Mouse (Mus musculus) activated CD4-positive, CD25-positive, alpha-beta regulatory T cell, adult 4 months (primary cell): ENCODE measurements around the gene Dbh. TPM values are rescaled to one million over a fixed set of nuclear protein-coding genes. Genes with fewer than 3 reads are reported as not detected.

Source experiments
- ATAC-seq: one replicate; pipeline ENCODE4 v1.8.0; 2017
- polyA plus RNA-seq, 2 experiments: library from polyadenylated mRNA; unstranded; fragments of 100-300 nt; shearing (Covaris generic); gene quantifications; one replicate each; pipeline ENCODE4 v1.2.1; 2017

Gene Dbh
- polyA plus RNA-seq, result not detected

GRCm38 (mm10) chr2:27164796-27165590 lies at the start of gene Dbh:
Gene Dbh, plus strand, starts transcription at chr2:27165233.
- no peak for ATAC-seq

- no peak for ATAC-seq
Measured at GRCm38 (mm10) chr2:27118452-27118851, 46.6 kb upstream of the Dbh start.

GRCm38 (mm10) chr2:27119766-27120165 lies 45.3 kb upstream of the Dbh start:
- no peak for ATAC-seq

- ATAC-seq, result no peak
Measured at GRCm38 (mm10) chr2:27120241-27120641, 44.8 kb upstream of the Dbh start.

GRCm38 (mm10) chr2:27121626-27122355 lies 43.2 kb upstream of the Dbh start:
- peak; percentile 89 for ATAC-seq

- no peak for ATAC-seq
Measured at GRCm38 (mm10) chr2:27122578-27122977, 42.5 kb upstream of the Dbh start.

- no peak for ATAC-seq
Measured at GRCm38 (mm10) chr2:27123121-27123520, 41.9 kb upstream of the Dbh start.

- ATAC-seq, result peak; percentile 43
Measured at GRCm38 (mm10) chr2:27125979-27126378, 39.1 kb upstream of the Dbh start.

- no peak for ATAC-seq
Measured at GRCm38 (mm10) chr2:27126496-27126895, 38.5 kb upstream of the Dbh start.

- ATAC-seq, result no peak
Measured at GRCm38 (mm10) chr2:27128990-27129389, 36.0 kb upstream of the Dbh start.

- no peak for ATAC-seq
Measured at GRCm38 (mm10) chr2:27135935-27136334, 29.1 kb upstream of the Dbh start.

- ATAC-seq, result no peak
Measured at GRCm38 (mm10) chr2:27136336-27136735, 28.7 kb upstream of the Dbh start.

GRCm38 (mm10) chr2:27136789-27137188 lies 28.2 kb upstream of the Dbh start:
- ATAC-seq, result no peak

GRCm38 (mm10) chr2:27138356-27138755 lies 26.7 kb upstream of the Dbh start:
- no peak for ATAC-seq

GRCm38 (mm10) chr2:27141950-27142693 lies 22.9 kb upstream of the Dbh start, which contains the start of gene Fam163b:
Gene Fam163b, minus strand, starts transcription at chr2:27142491.
- no peak for ATAC-seq

- no peak for ATAC-seq
Measured at GRCm38 (mm10) chr2:27144957-27145356, 20.1 kb upstream of the Dbh start.

- ATAC-seq, result no peak
Measured at GRCm38 (mm10) chr2:27146840-27147239, 18.2 kb upstream of the Dbh start.

- ATAC-seq, result no peak
Measured at GRCm38 (mm10) chr2:27149457-27149856, 15.6 kb upstream of the Dbh start.

GRCm38 (mm10) chr2:27154466-27155185 lies 10.4 kb upstream of the Dbh start:
- no peak for ATAC-seq

GRCm38 (mm10) chr2:27156596-27156995 lies 8.4 kb upstream of the Dbh start:
- ATAC-seq, result no peak

- no peak for ATAC-seq
Measured at GRCm38 (mm10) chr2:27161526-27161925, 3.5 kb upstream of the Dbh start.

- no peak for ATAC-seq
Measured at GRCm38 (mm10) chr2:27162656-27163055, 2.4 kb upstream of the Dbh start.

GRCm38 (mm10) chr2:27163851-27164250 lies 1.2 kb upstream of the Dbh start:
- ATAC-seq, result no peak
